Mouse (Mus musculus) bone marrow macrophage, adult 2 months (primary cell): ENCODE data around the gene Ak8.

Experiments
- CTCF ChIP-seq: IDR thresholded peaks from 2 replicates; pipeline ENCODE4 v1.5.1; 2012; ENCODE audit warnings: low read depth, mild to moderate bottlenecking, low read length, moderate library complexity
- POLR2A ChIP-seq: IDR thresholded peaks from 2 replicates; pipeline ENCODE4 v1.6.1; 2012; ENCODE audit warnings: mild to moderate bottlenecking, low read depth, low read length, borderline replicate concordance

GRCm38 (mm10) chr2:28839501-28840221, 139.7 kb downstream of the Ak8 start:
- no peak for TF ChIP-seq CTCF
- TF ChIP-seq POLR2A: no peak
